Mouse (Mus musculus): ENCODE data around the gene Tango2. TPM values are rescaled to one million over a fixed set of nuclear protein-coding genes. Genes with fewer than 3 reads are reported as not detected.

The Tango2 gene
- total RNA-seq, 2 experiments from 2014 or later, result 41.8 to 59.7 TPM

- no peak for DNase-seq
- no peak overlapping the region for H3K27ac ChIP-seq
- intact Hi-C loops (cut with DNase I), result loop anchor here (2.0 to 5.0 kb wide), 3 partner anchors 43 to 267 kb away; no protein-coding TSS in a partner anchor
These were observed 1.9 kb upstream of the Tango2 start for GRCm38 (mm10) chr16:18349761-18350325.

GRCm38 (mm10) chr16:18348601-18349175 lies 785 bp upstream of the Tango2 start:
- intact Hi-C loops (cut with DNase I), result loop anchor here (2.0 kb wide), 2 partner anchors 44 to 268 kb away; no protein-coding TSS in a partner anchor
- H3K4me3 ChIP-seq, result peak overlapping the region; percentile 92
- DNase-seq, result peak; percentile 62
- peak overlapping the region; percentile 80 for H3K27ac ChIP-seq
- TF ChIP-seq CTCF (IDR thresholded peaks at IDR 0.05), result no peak

More at GRCm38 (mm10) chr16:18349761-18350325, 1.9 kb upstream of the Tango2 start:
- H3K4me3 ChIP-seq, result no peak overlapping the region
- no peak for TF ChIP-seq CTCF (IDR thresholded peaks at IDR 0.05)

GRCm38 (mm10) chr16:18345243-18345642 lies 2.7 kb downstream of the Tango2 start:
- peak overlapping the region; percentile 64; the same call in 1 of the 2 replicates for H3K27ac ChIP-seq
- DNase-seq, result peak; percentile 91
- TF ChIP-seq CTCF (IDR thresholded peaks at IDR 0.05), result peak; percentile 88
- intact Hi-C loops (cut with DNase I), result no loop called here
- H3K4me3 ChIP-seq, result no peak overlapping the region

- intact Hi-C loops (cut with DNase I), result no loop called here
These were observed 4.1 kb downstream of the Tango2 start for GRCm38 (mm10) chr16:18343778-18344177.

GRCm38 (mm10) chr16:18342650-18343570 lies 5.0 kb downstream of the Tango2 start:
- intact Hi-C loops (cut with DNase I), result no loop called here
- Histone ChIP-seq H3K4me3 (peak overlapping the region; percentile 82), H3K27ac (peak overlapping the region; percentile 90)
- no peak for TF ChIP-seq CTCF (IDR thresholded peaks at IDR 0.05)
- no peak for DNase-seq

More at GRCm38 (mm10) chr16:18343778-18344177, 4.1 kb downstream of the Tango2 start:
- Histone ChIP-seq H3K27ac (peak overlapping the region; percentile 90), H3K4me3 (peak overlapping the region; percentile 82)
- no peak for TF ChIP-seq CTCF (IDR thresholded peaks at IDR 0.05)
- DNase-seq, result peak; percentile 99

GRCm38 (mm10) chr16:18342076-18342475 lies 5.8 kb downstream of the Tango2 start:
- no peak for TF ChIP-seq CTCF (IDR thresholded peaks at IDR 0.05)

GRCm38 (mm10) chr16:18341605-18342004 lies 6.3 kb downstream of the Tango2 start:
- peak overlapping the region; percentile 90 for H3K27ac ChIP-seq
- no peak for TF ChIP-seq CTCF (IDR thresholded peaks at IDR 0.05)
- intact Hi-C loops (cut with DNase I), result no loop called here
- DNase-seq, result no peak
- H3K4me3 ChIP-seq, result no peak overlapping the region

More at GRCm38 (mm10) chr16:18342076-18342475, 5.8 kb downstream of the Tango2 start:
- Histone ChIP-seq H3K27ac (peak overlapping the region; percentile 90), H3K4me3 (peak overlapping the region; percentile 82)
- no peak for DNase-seq
- intact Hi-C loops (cut with DNase I), result no loop called here

- H3K27ac ChIP-seq, result peak overlapping the region; percentile 90
- intact Hi-C loops (cut with DNase I), result no loop called here
- DNase-seq, result peak; percentile 75
These were observed 8.0 kb downstream of the Tango2 start for GRCm38 (mm10) chr16:18339866-18340265.

GRCm38 (mm10) chr16:18337261-18337660 lies 10.6 kb downstream of the Tango2 start:
- no peak for TF ChIP-seq CTCF (IDR thresholded peaks at IDR 0.05)
- Histone ChIP-seq H3K27ac (peak overlapping the region; percentile 29; the same call in 1 of the 2 replicates), H3K4me3 (no peak overlapping the region)
- DNase-seq, result no peak
- intact Hi-C loops (cut with DNase I), result no loop called here

More at GRCm38 (mm10) chr16:18339866-18340265, 8.0 kb downstream of the Tango2 start:
- no peak for TF ChIP-seq CTCF (IDR thresholded peaks at IDR 0.05)
- no peak overlapping the region for H3K4me3 ChIP-seq

GRCm38 (mm10) chr16:18335981-18336380 lies 11.9 kb downstream of the Tango2 start:
- Histone ChIP-seq H3K27ac (peak overlapping the region; percentile 77; the same call in 1 of the 2 replicates), H3K4me3 (no peak overlapping the region)
- TF ChIP-seq CTCF (IDR thresholded peaks at IDR 0.05), result no peak
- intact Hi-C loops (cut with DNase I), result no loop called here
- DNase-seq, result peak; percentile 63

GRCm38 (mm10) chr16:18333976-18334375 lies 13.9 kb downstream of the Tango2 start:
- no peak for TF ChIP-seq CTCF (IDR thresholded peaks at IDR 0.05)
- Histone ChIP-seq H3K4me3 (no peak overlapping the region), H3K27ac (peak overlapping the region; percentile 77)
- intact Hi-C loops (cut with DNase I), result no loop called here
- peak; percentile 81 for DNase-seq

- Histone ChIP-seq H3K27ac (no peak overlapping the region), H3K4me3 (no peak overlapping the region)
- DNase-seq, result no peak
- no peak for TF ChIP-seq CTCF (IDR thresholded peaks at IDR 0.05)
- intact Hi-C loops (cut with DNase I), result no loop called here
These were observed 19.4 kb downstream of the Tango2 start for GRCm38 (mm10) chr16:18328524-18328923.
